Mouse (Mus musculus): Measurements from ENCODE around the gene Ubac2. TPM values are rescaled to one million over a fixed set of nuclear protein-coding genes. Genes with fewer than 3 reads are reported as not detected.
"Not testable (repeated sequence)": the region's sequence is repeated elsewhere in the genome, so short reads cannot be mapped to it uniquely, and the experiment has no call there.

Gene Ubac2
- polyA plus RNA-seq, 1 experiment from 2014 or later = 59.3 TPM

- H3K4me1 ChIP-seq (replicated peaks) = no peaks in the 10 kb centered on the region
- no peak overlapping the region for H3K4me2 ChIP-seq (replicated peaks)
- H3K9ac ChIP-seq = no peak overlapping the region
- no peaks in the 10 kb centered on the region for H3K9me3 ChIP-seq
- no peak for ATAC-seq
- 76% methylated on average over 6 of the region's 6 CpGs for WGBS
- H3K27ac ChIP-seq = no peak overlapping the region
- no peaks in the 10 kb centered on the region for H3K36me3 ChIP-seq
- no peak overlapping the region for H3K4me3 ChIP-seq (replicated peaks)
- no peaks in the 10 kb centered on the region for H3K27me3 ChIP-seq (replicated peaks)
Observed at GRCm38 (mm10) chr14:122061376-122061775, 183.0 kb downstream of the Ubac2 start.

- 82% methylated on average over 10 of the region's 10 CpGs for WGBS
Observed at GRCm38 (mm10) chr14:122062411-122063090, 184.1 kb downstream of the Ubac2 start.

DNA sequence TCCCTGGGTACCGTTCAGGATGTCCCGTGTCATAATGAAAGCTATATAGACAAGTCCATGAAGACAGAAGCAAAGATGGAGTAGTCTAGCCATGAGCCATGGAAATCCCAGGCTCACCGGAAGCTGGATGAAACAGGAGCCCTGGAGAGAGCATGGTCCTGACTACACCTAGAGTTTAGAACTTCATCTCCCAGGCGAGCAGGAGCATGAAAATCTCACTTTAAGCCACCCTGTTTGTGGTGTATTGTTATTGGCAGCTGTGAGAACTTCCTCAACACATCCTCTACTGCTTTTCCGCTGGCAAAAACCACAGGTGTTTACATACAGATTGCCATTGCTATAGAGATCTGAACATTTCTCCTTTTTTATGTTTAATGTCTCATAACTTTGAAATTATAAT is 185.2 kb downstream of the Ubac2 start:
- ATAC-seq = no peak
- Histone ChIP-seq H3K4me1 (replicated peaks) (peaks cover 2% of the 10 kb centered on the region; the same call in 1 of the 2 replicates), H3K9ac (no peak overlapping the region), H3K4me3 (replicated peaks) (no peak overlapping the region), H3K27ac (no peak overlapping the region), H3K27me3 (replicated peaks) (no peaks in the 10 kb centered on the region), H3K36me3 (no peaks in the 10 kb centered on the region), H3K9me3 (no peaks in the 10 kb centered on the region), H3K4me2 (replicated peaks) (no peak overlapping the region)
- 66% methylated on average over 5 of the region's 5 CpGs for WGBS

More at GRCm38 (mm10) chr14:122062411-122063090, 184.1 kb downstream of the Ubac2 start:
- no peak for ATAC-seq
- Histone ChIP-seq H3K27me3 (replicated peaks) (no peaks in the 10 kb centered on the region), H3K4me1 (replicated peaks) (no peaks in the 10 kb centered on the region), H3K4me2 (replicated peaks) (no peak overlapping the region), H3K9me3 (no peaks in the 10 kb centered on the region), H3K4me3 (replicated peaks) (no peak overlapping the region), H3K36me3 (no peaks in the 10 kb centered on the region), H3K9ac (no peak overlapping the region), H3K27ac (no peak overlapping the region)

DNA sequence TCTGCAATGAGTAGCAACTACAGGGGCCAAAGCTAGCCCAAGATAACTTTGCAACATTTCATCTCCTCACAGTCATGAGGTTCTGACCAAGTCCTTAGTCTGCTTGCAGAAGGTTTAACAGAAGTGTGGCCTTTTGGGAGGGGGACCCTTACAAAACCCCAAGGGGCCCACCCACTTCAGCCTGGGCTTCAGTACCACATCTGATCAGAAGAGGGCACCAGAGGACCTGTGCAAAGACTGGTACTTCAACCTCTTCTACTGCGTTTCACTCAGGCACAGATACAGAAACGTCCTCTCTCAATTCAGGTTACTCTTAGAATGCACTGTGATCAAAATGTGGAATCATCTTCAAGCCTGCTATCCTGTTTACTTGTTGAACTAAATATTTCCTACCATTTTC is 186.1 kb downstream of the Ubac2 start:
- H3K4me1 ChIP-seq (replicated peaks) = peaks cover 5% of the 10 kb centered on the region; the same call in 1 of the 2 replicates
- no peak overlapping the region for H3K4me2 ChIP-seq (replicated peaks)
- H3K4me3 ChIP-seq (replicated peaks) = no peak overlapping the region
- H3K27me3 ChIP-seq (replicated peaks) = no peaks in the 10 kb centered on the region
- 3% methylated on average over 2 of the region's 2 CpGs for WGBS
- H3K27ac ChIP-seq = no peak overlapping the region
- H3K9me3 ChIP-seq = no peaks in the 10 kb centered on the region
- H3K9ac ChIP-seq = no peak overlapping the region
- no peaks in the 10 kb centered on the region for H3K36me3 ChIP-seq
- ATAC-seq = no peak; the same call in 1 of the 2 replicates

- Histone ChIP-seq H3K27ac (no peak overlapping the region), H3K36me3 (no peaks in the 10 kb centered on the region), H3K4me3 (replicated peaks) (no peak overlapping the region), H3K9ac (no peak overlapping the region), H3K4me1 (replicated peaks) (peaks cover 5% of the 10 kb centered on the region; the same call in 1 of the 2 replicates), H3K4me2 (replicated peaks) (no peak overlapping the region), H3K27me3 (replicated peaks) (no peaks in the 10 kb centered on the region), H3K9me3 (no peaks in the 10 kb centered on the region)
- ATAC-seq = no peak
- 58% methylated on average over 4 of the region's 4 CpGs for WGBS
Observed at GRCm38 (mm10) chr14:122066243-122066642, 187.8 kb downstream of the Ubac2 start.

- not testable (repeated sequence) for H3K4me3 ChIP-seq (replicated peaks); H3K9me3 ChIP-seq; H3K9ac ChIP-seq; H3K27ac ChIP-seq; H3K4me2 ChIP-seq (replicated peaks); ATAC-seq; H3K36me3 ChIP-seq; H3K27me3 ChIP-seq (replicated peaks); H3K4me1 ChIP-seq (replicated peaks)
- 48% methylated on average over 3 of the region's 3 CpGs for WGBS
Observed at GRCm38 (mm10) chr14:122068036-122068435, 189.6 kb downstream of the Ubac2 start.

DNA sequence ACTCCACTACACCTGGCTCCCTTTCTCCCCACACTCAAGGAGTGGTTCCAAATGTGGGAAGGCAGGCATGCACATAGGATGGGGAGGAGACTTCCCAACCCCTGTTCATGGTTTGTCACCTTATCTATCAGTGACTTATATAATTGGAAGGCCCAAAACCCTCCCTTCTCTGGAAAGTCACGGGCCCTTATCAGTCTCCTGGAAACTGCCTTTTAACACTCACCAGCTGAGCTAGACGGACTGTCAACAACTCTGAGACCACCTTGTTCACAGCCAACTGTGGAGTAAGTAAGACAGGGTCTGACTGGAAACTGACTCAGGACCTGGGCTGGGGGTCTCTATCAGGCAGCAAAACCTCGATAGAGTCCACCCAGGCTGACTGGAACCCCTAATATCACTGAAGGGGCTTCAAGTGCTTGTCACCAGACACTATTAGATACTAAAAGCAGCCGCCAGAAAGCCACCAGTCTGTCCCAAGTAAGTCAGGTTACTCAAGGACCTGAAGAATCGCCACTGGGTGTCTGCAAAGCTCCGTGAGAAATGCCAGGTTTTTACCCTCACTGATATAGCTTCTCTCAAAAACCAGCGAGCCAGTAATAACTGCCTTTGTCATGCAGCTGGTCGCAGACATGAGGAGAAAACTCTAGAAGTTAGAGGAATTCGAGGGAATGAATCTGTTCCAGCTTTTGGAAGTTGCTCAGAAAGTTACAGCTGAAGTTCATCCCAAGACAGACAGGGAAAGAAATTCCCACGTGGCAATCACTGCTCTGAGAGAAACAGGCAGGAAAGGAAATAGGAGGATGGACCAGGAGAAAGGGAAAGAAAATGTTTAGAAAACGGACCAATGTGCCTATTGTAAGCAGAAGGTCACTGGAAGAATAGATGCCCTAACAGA is 190.6 kb downstream of the Ubac2 start:
- ATAC-seq = no peak
- no peak overlapping the region for H3K27ac ChIP-seq

DNA sequence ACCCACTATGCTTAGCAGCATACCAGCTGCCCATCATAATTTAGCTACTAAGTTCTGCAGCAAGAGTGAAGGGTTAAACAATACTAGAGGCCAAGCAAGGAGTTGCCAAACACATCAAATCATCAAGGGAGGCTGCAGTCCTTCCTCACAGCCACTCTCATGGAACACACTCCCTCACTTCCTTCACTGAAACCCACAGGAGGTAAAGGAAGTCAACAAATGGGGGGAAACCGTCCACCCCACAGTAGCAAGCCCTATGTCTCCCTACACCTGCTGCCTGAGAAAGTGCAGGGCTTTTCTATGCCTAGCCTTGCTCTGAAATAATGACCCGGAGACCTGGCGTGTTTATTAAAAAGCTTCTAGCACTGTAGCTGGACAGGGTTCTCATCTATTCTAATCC is 191.5 kb downstream of the Ubac2 start:
- no peak overlapping the region for H3K4me3 ChIP-seq (replicated peaks)
- H3K9ac ChIP-seq = no peak overlapping the region
- H3K27ac ChIP-seq = no peak overlapping the region
- H3K36me3 ChIP-seq = no peaks in the 10 kb centered on the region
- ATAC-seq = no peak
- H3K4me2 ChIP-seq (replicated peaks) = no peak overlapping the region
- peaks cover 5% of the 10 kb centered on the region; the same call in 1 of the 2 replicates for H3K4me1 ChIP-seq (replicated peaks)
- H3K27me3 ChIP-seq (replicated peaks) = no peaks in the 10 kb centered on the region
- 66% methylated on average over 3 of the region's 3 CpGs for WGBS
- no peaks in the 10 kb centered on the region for H3K9me3 ChIP-seq

More for the DNA sequence above, 190.6 kb downstream of the Ubac2 start:
- Histone ChIP-seq H3K27me3 (replicated peaks) (no peaks in the 10 kb centered on the region), H3K36me3 (no peaks in the 10 kb centered on the region), H3K9ac (no peak overlapping the region), H3K4me2 (replicated peaks) (no peak overlapping the region), H3K9me3 (no peaks in the 10 kb centered on the region), H3K4me1 (replicated peaks) (peaks cover 5% of the 10 kb centered on the region; the same call in 1 of the 2 replicates), H3K4me3 (replicated peaks) (no peak overlapping the region)
- 41% methylated on average over 11 of the region's 11 CpGs for WGBS

Other genes starting within 250 kb of the Ubac2 start
- 17.0 and 17.2 TPM in 2 replicates for gene Dock9, start 80.8 kb upstream of the Ubac2 start, polyA plus RNA-seq (2015; fragmentation: Nextera tagmentation; extraction: Ambion mirVana)
- 0.29 and 0.34 TPM in 2 replicates for gene Gpr18, start 37.2 kb downstream of the Ubac2 start, polyA plus RNA-seq (2015; fragmentation: Nextera tagmentation; extraction: Ambion mirVana)
- 3.7 TPM in 2 replicates for gene Gpr183, start 86.6 kb downstream of the Ubac2 start, polyA plus RNA-seq (2015; fragmentation: Nextera tagmentation; extraction: Ambion mirVana)
- gene Timm8a2, start 156.1 kb downstream of the Ubac2 start, polyA plus RNA-seq (2015; fragmentation: Nextera tagmentation; extraction: Ambion mirVana) = not detected in 2 replicates
- 247 and 273 TPM in 2 replicates for gene Tm9sf2, start 228.4 kb downstream of the Ubac2 start, polyA plus RNA-seq (2015; fragmentation: Nextera tagmentation; extraction: Ambion mirVana)